Mouse (Mus musculus): ENCODE data around the gene Bst1. TPM values are rescaled to one million over a fixed set of nuclear protein-coding genes. Genes with fewer than 3 reads are reported as not detected.

Bst1 gene
- polyA plus RNA-seq, 2 experiments = 0.19 to 0.69 TPM

GRCm38 (mm10) chr5:43845083-43845482, 26.4 kb downstream of the Bst1 start:
- no peak for DNase-seq (ENCODE audit: low read depth in 3 of 3, low spot score in 3 of 3)
- 71% methylated on average over 5 of the region's 5 CpGs for WGBS (ENCODE audit: insufficient replicate concordance)
- no peak for TF ChIP-seq EP300 (IDR thresholded peaks at IDR 0.05; ENCODE audit: low read depth)
- TF ChIP-seq CTCF (IDR thresholded peaks at IDR 0.05; ENCODE audit: low read depth) = no peak
- Histone ChIP-seq H3K4me2 (ENCODE audit: low read depth) (no peak overlapping the region), H3K4me1 (replicated peaks; ENCODE audit: control insufficient read depth in 2 of 2, insufficient read depth in 2 of 2, low read length in 1 of 2) (no peaks in the 10 kb centered on the region), H3K9me3 (ENCODE audit: control insufficient read depth, low read length) (no peaks in the 10 kb centered on the region), H3K27me3 (ENCODE audit: control insufficient read depth, insufficient read depth, low read length) (no peaks in the 10 kb centered on the region), H3K27ac (no peak overlapping the region), H3K36me3 (replicated peaks; ENCODE audit: control insufficient read depth, insufficient read depth, low read depth) (no peaks in the 10 kb centered on the region), H3K4me3 (ENCODE audit: insufficient read depth in 1 of 2, low read depth in 2 of 2, low read length in 2 of 2) (no peak overlapping the region), H3K9ac (replicated peaks) (no peak overlapping the region)
- ATAC-seq (ENCODE audit: insufficient read depth) = no peak

GRCm38 (mm10) chr5:43845646-43846045, 27.0 kb downstream of the Bst1 start:
- H3K27ac ChIP-seq = no peak overlapping the region
- no peak overlapping the region for H3K4me2 ChIP-seq (ENCODE audit: low read depth)
- H3K9ac ChIP-seq (replicated peaks) = no peak overlapping the region
- H3K27me3 ChIP-seq (ENCODE audit: control insufficient read depth, insufficient read depth, low read length) = no peaks in the 10 kb centered on the region
- TF ChIP-seq CTCF (IDR thresholded peaks at IDR 0.05; ENCODE audit: low read depth) = no peak
- no peak for TF ChIP-seq EP300 (IDR thresholded peaks at IDR 0.05; ENCODE audit: low read depth)
- no peaks in the 10 kb centered on the region for H3K4me1 ChIP-seq (replicated peaks; ENCODE audit: control insufficient read depth in 2 of 2, insufficient read depth in 2 of 2, low read length in 1 of 2)
- no peaks in the 10 kb centered on the region for H3K36me3 ChIP-seq (replicated peaks; ENCODE audit: control insufficient read depth, insufficient read depth, low read depth)
- ATAC-seq (ENCODE audit: insufficient read depth) (no peak), DNase-seq (ENCODE audit: low read depth in 3 of 3, low spot score in 3 of 3) (no peak)
- no peak overlapping the region for H3K4me3 ChIP-seq (ENCODE audit: insufficient read depth in 1 of 2, low read depth in 2 of 2, low read length in 2 of 2)
- H3K9me3 ChIP-seq (ENCODE audit: control insufficient read depth, low read length) = no peaks in the 10 kb centered on the region
- WGBS (ENCODE audit: insufficient replicate concordance) = 30% methylated on average over 1 of the region's 1 CpGs

GRCm38 (mm10) chr5:43846227-43846626, 27.5 kb downstream of the Bst1 start:
- DNase-seq (ENCODE audit: low read depth in 3 of 3, low spot score in 3 of 3) (no peak), ATAC-seq (ENCODE audit: insufficient read depth) (no peak)
- no peak overlapping the region for H3K4me2 ChIP-seq (ENCODE audit: low read depth)
- no peaks in the 10 kb centered on the region for H3K9me3 ChIP-seq (ENCODE audit: control insufficient read depth, low read length)
- no peaks in the 10 kb centered on the region for H3K27me3 ChIP-seq (ENCODE audit: control insufficient read depth, insufficient read depth, low read length)
- no peak overlapping the region for H3K4me3 ChIP-seq (ENCODE audit: insufficient read depth in 1 of 2, low read depth in 2 of 2, low read length in 2 of 2)
- no peaks in the 10 kb centered on the region for H3K4me1 ChIP-seq (replicated peaks; ENCODE audit: control insufficient read depth in 2 of 2, insufficient read depth in 2 of 2, low read length in 1 of 2)
- no peak overlapping the region for H3K9ac ChIP-seq (replicated peaks)
- WGBS (ENCODE audit: insufficient replicate concordance) = 34% methylated on average over 2 of the region's 2 CpGs
- H3K27ac ChIP-seq = no peak overlapping the region
- TF ChIP-seq EP300 (IDR thresholded peaks at IDR 0.05; ENCODE audit: low read depth) (no peak), CTCF (IDR thresholded peaks at IDR 0.05; ENCODE audit: low read depth) (no peak)
- H3K36me3 ChIP-seq (replicated peaks; ENCODE audit: control insufficient read depth, insufficient read depth, low read depth) = no peaks in the 10 kb centered on the region

GRCm38 (mm10) chr5:43847555-43847954, 28.9 kb downstream of the Bst1 start:
- DNase-seq (ENCODE audit: low read depth in 3 of 3, low spot score in 3 of 3) = no peak
- Histone ChIP-seq H3K36me3 (replicated peaks; ENCODE audit: control insufficient read depth, insufficient read depth, low read depth) (no peaks in the 10 kb centered on the region), H3K27me3 (ENCODE audit: control insufficient read depth, insufficient read depth, low read length) (no peaks in the 10 kb centered on the region), H3K4me1 (replicated peaks; ENCODE audit: control insufficient read depth in 2 of 2, insufficient read depth in 2 of 2, low read length in 1 of 2) (no peaks in the 10 kb centered on the region), H3K4me3 (ENCODE audit: insufficient read depth in 1 of 2, low read depth in 2 of 2, low read length in 2 of 2) (no peak overlapping the region), H3K4me2 (ENCODE audit: low read depth) (no peak overlapping the region), H3K9me3 (ENCODE audit: control insufficient read depth, low read length) (no peaks in the 10 kb centered on the region), H3K27ac (no peak overlapping the region), H3K9ac (replicated peaks) (no peak overlapping the region)
- TF ChIP-seq CTCF (IDR thresholded peaks at IDR 0.05; ENCODE audit: low read depth) (no peak), EP300 (IDR thresholded peaks at IDR 0.05; ENCODE audit: low read depth) (no peak)
- no peak for ATAC-seq (ENCODE audit: insufficient read depth)

- H3K27me3 ChIP-seq (ENCODE audit: control insufficient read depth, insufficient read depth, low read length) = no peaks in the 10 kb centered on the region
- H3K4me2 ChIP-seq (ENCODE audit: low read depth) = no peak overlapping the region
- ATAC-seq (ENCODE audit: insufficient read depth) = no peak
- TF ChIP-seq EP300 (IDR thresholded peaks at IDR 0.05; ENCODE audit: low read depth) (no peak), CTCF (IDR thresholded peaks at IDR 0.05; ENCODE audit: low read depth) (no peak)
- H3K27ac ChIP-seq = no peak overlapping the region
- WGBS (ENCODE audit: insufficient replicate concordance) = 39% methylated on average over 3 of the region's 3 CpGs
- H3K9ac ChIP-seq (replicated peaks) = no peak overlapping the region
- H3K36me3 ChIP-seq (replicated peaks; ENCODE audit: control insufficient read depth, insufficient read depth, low read depth) = no peaks in the 10 kb centered on the region
- no peak overlapping the region for H3K4me3 ChIP-seq (ENCODE audit: insufficient read depth in 1 of 2, low read depth in 2 of 2, low read length in 2 of 2)
- H3K9me3 ChIP-seq (ENCODE audit: control insufficient read depth, low read length) = no peaks in the 10 kb centered on the region
- no peaks in the 10 kb centered on the region; a peak in 1 of 4 replicates for H3K4me1 ChIP-seq (replicated peaks; ENCODE audit: control insufficient read depth in 2 of 2, insufficient read depth in 2 of 2, low read length in 1 of 2)
- DNase-seq (ENCODE audit: low read depth in 3 of 3, low spot score in 3 of 3) = no peak
Measured at GRCm38 (mm10) chr5:43848275-43848674, 29.6 kb downstream of the Bst1 start.
